Mouse (Mus musculus): ENCODE data around the gene Tspan31. TPM values are rescaled to one million over a fixed set of nuclear protein-coding genes. Genes with fewer than 3 reads are reported as not detected.

Tspan31 gene
- polyA plus RNA-seq, 1 experiment from 2014 or later = 108 TPM

DNA sequence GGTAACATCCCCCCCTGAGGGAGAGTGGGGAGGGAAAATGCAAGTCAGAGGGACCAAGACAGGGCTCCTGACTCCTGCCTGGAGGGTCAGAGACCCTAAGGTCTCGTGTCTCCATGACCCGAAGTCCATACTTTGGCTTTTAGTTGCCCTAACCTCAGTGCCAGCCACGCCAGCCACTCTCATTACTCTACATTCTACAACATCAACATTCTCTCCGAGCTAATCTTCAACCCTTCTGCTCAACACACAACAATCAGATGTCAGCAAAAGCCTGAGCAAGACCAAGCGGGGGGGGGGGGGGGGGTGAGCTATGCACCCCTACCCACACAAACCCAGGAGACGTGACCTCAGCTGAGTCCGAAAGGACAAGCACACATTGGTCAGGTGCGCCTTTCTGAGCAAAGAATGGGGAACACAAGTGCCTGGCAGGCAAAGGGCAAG is 36.7 kb downstream of the Tspan31 start:
- no peaks in the 10 kb centered on the region for H3K27me3 ChIP-seq (replicated peaks)
- no peak overlapping the region for H3K27ac ChIP-seq (replicated peaks)
- H3K4me3 ChIP-seq (replicated peaks) = no peak overlapping the region
- H3K36me3 ChIP-seq = peaks cover 6% of the 10 kb centered on the region
- no peak overlapping the region for H3K4me2 ChIP-seq
- H3K9me3 ChIP-seq (replicated peaks) = no peaks in the 10 kb centered on the region
- ATAC-seq (ENCODE audit: low FRiP score) = no peak
- H3K9ac ChIP-seq (replicated peaks) = no peak overlapping the region
- WGBS = 89% methylated on average over 8 of the region's 8 CpGs
- peaks cover 14% of the 10 kb centered on the region for H3K4me1 ChIP-seq

DNA sequence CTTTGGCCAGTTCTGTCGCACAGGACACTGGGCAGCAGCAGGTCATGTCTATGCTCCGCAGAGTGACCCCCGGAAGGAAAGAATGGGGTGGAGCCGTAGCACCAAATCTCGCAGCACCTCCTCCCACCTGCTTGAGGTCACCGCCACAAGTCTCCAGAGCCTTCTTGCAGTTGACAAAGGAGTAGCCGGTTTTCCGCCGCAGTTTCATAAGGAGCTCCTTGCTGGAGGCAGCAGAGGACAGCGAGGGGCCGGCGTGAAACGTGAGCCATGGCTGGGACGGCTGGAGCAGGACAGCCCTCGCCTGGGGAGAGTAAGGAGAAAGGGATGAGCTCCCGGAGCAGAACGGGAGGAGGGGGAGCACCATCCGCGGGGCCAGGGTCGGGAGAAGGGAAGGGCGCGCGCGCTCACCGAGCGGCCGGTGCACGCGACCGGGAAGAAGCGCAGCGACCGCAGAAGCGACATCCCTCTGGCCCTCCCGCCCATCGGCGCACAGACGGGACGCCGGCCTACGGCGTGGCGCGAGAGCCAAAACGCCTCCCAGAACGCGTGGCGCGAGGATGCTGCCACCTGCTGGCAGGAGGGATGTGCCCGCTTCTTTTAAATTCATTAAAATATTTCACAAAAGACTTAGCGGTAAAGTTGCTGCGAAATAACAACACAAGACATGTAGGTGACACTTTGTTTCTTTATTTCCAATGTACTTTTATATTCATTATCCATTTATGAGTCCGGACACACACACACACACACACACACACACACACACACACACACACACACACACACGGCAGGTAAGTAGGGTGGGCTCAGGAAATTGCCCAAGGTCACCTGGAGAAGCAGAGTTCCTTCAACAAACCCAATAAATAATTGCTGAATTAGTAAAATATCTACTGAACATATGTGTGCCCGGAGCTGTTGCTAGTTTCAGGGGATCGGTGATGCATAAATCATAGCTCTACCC is 39.4 kb downstream of the Tspan31 start, which contains the start of gene Tsfm:
TSS of gene Tsfm (minus strand) at position 505 of the 961 bp plus-strand sequence.
- H3K4me1 ChIP-seq = peaks cover 14% of the 10 kb centered on the region
- H3K9ac ChIP-seq (replicated peaks) = peak within 1 kb of the TSS; percentile 93
- no peaks in the 10 kb centered on the region for H3K27me3 ChIP-seq (replicated peaks)
- H3K4me2 ChIP-seq = peak within 1 kb of the TSS; percentile 91
- peak; percentile 85 for ATAC-seq (ENCODE audit: low FRiP score)
- peaks cover 31% of the 10 kb centered on the region for H3K36me3 ChIP-seq
- peak within 1 kb of the TSS; percentile 93 for H3K4me3 ChIP-seq (replicated peaks)
- 5% methylated on average over 56 of the region's 56 CpGs for WGBS
- no peaks in the 10 kb centered on the region for H3K9me3 ChIP-seq (replicated peaks)
- H3K27ac ChIP-seq (replicated peaks) = peak within 1 kb of the TSS; percentile 84

DNA sequence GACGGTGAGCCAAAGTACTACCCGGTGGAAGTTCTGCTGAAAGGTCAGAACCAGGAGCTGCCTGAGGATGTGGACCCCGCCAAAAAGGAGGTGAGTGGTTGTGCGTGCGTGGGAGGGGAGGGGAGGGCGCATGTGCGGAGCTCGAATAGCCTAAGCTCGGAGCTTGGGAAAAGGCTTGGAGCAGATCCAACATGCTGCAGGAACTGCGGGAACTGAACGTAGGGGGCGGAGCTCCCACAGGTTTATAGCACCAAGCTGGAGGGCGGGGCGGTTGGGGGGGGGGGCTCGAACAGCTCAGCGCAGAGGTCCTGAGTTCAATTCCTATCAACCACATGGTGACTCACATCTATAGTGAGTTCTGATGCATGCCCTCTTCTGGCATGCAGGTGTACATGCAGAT is 51.6 kb downstream of the Tspan31 start:
- Histone ChIP-seq H3K27me3 (replicated peaks) (no peaks in the 10 kb centered on the region), H3K9ac (replicated peaks) (no peak overlapping the region), H3K36me3 (peaks cover 16% of the 10 kb centered on the region), H3K4me3 (replicated peaks) (no peak overlapping the region), H3K9me3 (replicated peaks) (no peaks in the 10 kb centered on the region), H3K4me2 (no peak overlapping the region), H3K27ac (replicated peaks) (no peak overlapping the region), H3K4me1 (no peaks in the 10 kb centered on the region)
- WGBS = 79% methylated on average over 16 of the region's 16 CpGs
- no peak for ATAC-seq (ENCODE audit: low FRiP score)

Other genes starting within 250 kb of the Tspan31 start
- 15.0 and 18.2 TPM in 2 replicates for gene Atp23, start 168.9 kb downstream of the Tspan31 start, polyA plus RNA-seq (2015; fragmentation: Nextera tagmentation; extraction: Ambion mirVana)
- 15.7 and 25.4 TPM in 2 replicates for gene Ctdsp2, start 91.5 kb downstream of the Tspan31 start, polyA plus RNA-seq (2015; fragmentation: Nextera tagmentation; extraction: Ambion mirVana)
- gene Avil, start 69.6 kb downstream of the Tspan31 start, polyA plus RNA-seq (2015; fragmentation: Nextera tagmentation; extraction: Ambion mirVana) = 19.2 and 22.4 TPM in 2 replicates
- 66.6 and 71.0 TPM in 2 replicates for gene Tsfm, start 39.4 kb downstream of the Tspan31 start, polyA plus RNA-seq (2015; fragmentation: Nextera tagmentation; extraction: Ambion mirVana)
- gene Mettl1, start 28.9 kb downstream of the Tspan31 start, polyA plus RNA-seq (2015; fragmentation: Nextera tagmentation; extraction: Ambion mirVana) = 24.3 and 29.6 TPM in 2 replicates
- 0.27 and 0.51 TPM in 2 replicates for gene Eef1akmt3, start 28.8 kb downstream of the Tspan31 start, polyA plus RNA-seq (2015; fragmentation: Nextera tagmentation; extraction: Ambion mirVana)
- gene Cyp27b1, start 22.0 kb downstream of the Tspan31 start, polyA plus RNA-seq (2015; fragmentation: Nextera tagmentation; extraction: Ambion mirVana) = 0.11 and 0.14 TPM in 2 replicates
- gene March9, start 10.1 kb downstream of the Tspan31 start, polyA plus RNA-seq (2015; fragmentation: Nextera tagmentation; extraction: Ambion mirVana) = 5.9 and 7.4 TPM in 2 replicates
- gene Cdk4, start 6.7 kb downstream of the Tspan31 start, polyA plus RNA-seq (2015; fragmentation: Nextera tagmentation; extraction: Ambion mirVana) = 551 and 796 TPM in 2 replicates
- 4.6 and 5.3 TPM in 2 replicates for gene Agap2, start 5.0 kb upstream of the Tspan31 start, polyA plus RNA-seq (2015; fragmentation: Nextera tagmentation; extraction: Ambion mirVana)
- gene Os9, start 50.9 kb upstream of the Tspan31 start, polyA plus RNA-seq (2015; fragmentation: Nextera tagmentation; extraction: Ambion mirVana) = 127 and 130 TPM in 2 replicates
- gene B4galnt1, start 95.0 kb upstream of the Tspan31 start, polyA plus RNA-seq (2015; fragmentation: Nextera tagmentation; extraction: Ambion mirVana) = 69.5 and 70.4 TPM in 2 replicates
- gene Slc26a10, start 110.4 kb upstream of the Tspan31 start, polyA plus RNA-seq (2015; fragmentation: Nextera tagmentation; extraction: Ambion mirVana) = 1.0 TPM in 2 replicates
- gene Arhgef25, start 119.8 kb upstream of the Tspan31 start, polyA plus RNA-seq (2015; fragmentation: Nextera tagmentation; extraction: Ambion mirVana) = 32.7 and 34.9 TPM in 2 replicates
- 211 and 245 TPM in 2 replicates for gene Dtx3, start 125.5 kb upstream of the Tspan31 start, polyA plus RNA-seq (2015; fragmentation: Nextera tagmentation; extraction: Ambion mirVana)
- 19.8 and 23.0 TPM in 2 replicates for gene Pip4k2c, start 141.3 kb upstream of the Tspan31 start, polyA plus RNA-seq (2015; fragmentation: Nextera tagmentation; extraction: Ambion mirVana)
- gene Kif5a, start 193.1 kb upstream of the Tspan31 start, polyA plus RNA-seq (2015; fragmentation: Nextera tagmentation; extraction: Ambion mirVana) = 97.3 and 113 TPM in 2 replicates
- 304 and 335 TPM in 2 replicates for gene Dctn2, start 196.1 kb upstream of the Tspan31 start, polyA plus RNA-seq (2015; fragmentation: Nextera tagmentation; extraction: Ambion mirVana)
- 16.4 and 18.3 TPM in 2 replicates for gene Mbd6, start 218.8 kb upstream of the Tspan31 start, polyA plus RNA-seq (2015; fragmentation: Nextera tagmentation; extraction: Ambion mirVana)
- gene Mars, start 241.5 kb upstream of the Tspan31 start, polyA plus RNA-seq (2015; fragmentation: Nextera tagmentation; extraction: Ambion mirVana) = 108 and 115 TPM in 2 replicates

Measured in neural tube, embryonic 15.5 days (tissue).